Mouse (Mus musculus) MEL (cell line): ENCODE measurements at regions not wholly inside any gene's neighbourhood (a gene's known extent, or its start where the extent isn't known, plus 50 kb on each side); places are given as distances from the start of the nearest gene placed in this dataset.

Source experiments
- DNase-seq: peaks from one replicate; pipeline ENCODE4 v3.0.0; 2011; ENCODE audit warnings: low read depth, low spot score
- H3K27ac ChIP-seq: 2 replicates; pipeline ENCODE4 v1.5.1; 2012; ENCODE audit warnings: low read depth, mild to moderate bottlenecking, control low read depth, low read length, moderate library complexity; ENCODE audit not compliant: control insufficient read depth
- H3K27me3 ChIP-seq, 2 experiments: fragments of 150-350 bp in 1 of 2; sonication (generic) in 1 of 2; 2 replicates each; pipeline ENCODE4 v1.6.1; 2012; ENCODE audit warnings: low read length in 2 of 2, mild to moderate bottlenecking in 2 of 2, improper control_type of control experiment in 1 of 2, moderate library complexity in 1 of 2; ENCODE audit not compliant: insufficient read depth in 2 of 2, control insufficient read depth in 1 of 2
- H3K36me3 ChIP-seq, 2 experiments: 2 replicates each; pipeline ENCODE4 v1.6.1; 2012 to 2014; ENCODE audit warnings: low read length in 2 of 2, improper control_type of control experiment in 1 of 2, inconsistent platforms in 1 of 2, mild to moderate bottlenecking in 1 of 2; ENCODE audit not compliant: insufficient read depth in 2 of 2, control insufficient read depth in 1 of 2
- H3K4me1 ChIP-seq, 2 experiments: fragments of 150-350 bp in 1 of 2; sonication (generic) in 1 of 2; 2 replicates each; pipeline ENCODE4 v1.6.1; 2012; ENCODE audit warnings: low read length in 2 of 2, improper control_type of control experiment in 1 of 2, mild to moderate bottlenecking in 1 of 2; ENCODE audit not compliant: insufficient read depth in 2 of 2, control insufficient read depth in 1 of 2
- H3K4me3 ChIP-seq, 2 experiments: fragments of 150-350 bp in 1 of 2; sonication (generic) in 1 of 2; 2 replicates each; pipeline ENCODE4 v1.5.1; 2012; ENCODE audit warnings: low read depth in 2 of 2, low read length in 2 of 2, mild to moderate bottlenecking in 2 of 2, moderate library complexity in 2 of 2, control low read depth in 1 of 2, improper control_type of control experiment in 1 of 2; ENCODE audit not compliant: control insufficient read depth in 1 of 2, insufficient read depth in 1 of 2
- H3K79me2 ChIP-seq: 2 replicates; pipeline ENCODE4 v1.6.1; 2012; ENCODE audit warnings: mild to moderate bottlenecking, low read length, moderate library complexity; ENCODE audit not compliant: control insufficient read depth, poor library complexity, insufficient read depth
- H3K9ac ChIP-seq: 2 replicates; pipeline ENCODE4 v1.6.1; 2012; ENCODE audit warnings: low read depth, mild to moderate bottlenecking, control low read depth, low read length, moderate library complexity; ENCODE audit not compliant: control insufficient read depth, poor library complexity, severe bottlenecking
- H3K9me3 ChIP-seq: fragments of 150-350 bp; sonication (generic); replicated peaks from 2 replicates; pipeline ENCODE4 v1.6.1; 2012; ENCODE audit warnings: mild to moderate bottlenecking, low read length, improper control_type of control experiment, moderate library complexity; ENCODE audit not compliant: insufficient read depth
- BHLHE40 ChIP-seq: IDR thresholded peaks from 2 replicates; pipeline ENCODE4 v1.6.1; 2012; ENCODE audit warnings: low read depth, mild to moderate bottlenecking, inconsistent platforms, low read length, improper control_type of control experiment, borderline replicate concordance
- CHD1 ChIP-seq: IDR thresholded peaks from 2 replicates; pipeline ENCODE4 v1.6.1; 2012; ENCODE audit warnings: low read depth, mild to moderate bottlenecking, inconsistent platforms, low read length, improper control_type of control experiment
- CHD2 ChIP-seq: IDR thresholded peaks from 2 replicates; pipeline ENCODE4 v1.6.1; 2011; ENCODE audit warnings: low read length, improper control_type of control experiment
- ELF1 ChIP-seq: IDR thresholded peaks from 2 replicates; pipeline ENCODE4 v1.6.1; 2014; ENCODE audit warnings: low read depth, mild to moderate bottlenecking, inconsistent platforms, low read length, improper control_type of control experiment, moderate library complexity
- ETS1 ChIP-seq: IDR thresholded peaks from 2 replicates; pipeline ENCODE4 v1.6.1; 2012; ENCODE audit warnings: low read depth, mild to moderate bottlenecking, inconsistent platforms, low read length, improper control_type of control experiment, moderate library complexity
- JUND ChIP-seq: IDR thresholded peaks from 2 replicates; pipeline ENCODE4 v1.6.1; 2011; ENCODE audit warnings: low read depth, mild to moderate bottlenecking, improper control_type of control experiment, low read length
- KAT2A ChIP-seq: conservative IDR thresholded peaks from 2 replicates; pipeline ENCODE4 v1.6.1; 2012; ENCODE audit warnings: low read depth, low read length, improper control_type of control experiment, inconsistent platforms
- MAFK ChIP-seq: IDR thresholded peaks from 2 replicates; pipeline ENCODE4 v1.6.1; 2011; ENCODE audit warnings: low read depth, mild to moderate bottlenecking, low read length, improper control_type of control experiment, borderline replicate concordance
- MAX ChIP-seq: IDR thresholded peaks from 2 replicates; pipeline ENCODE4 v1.6.1; 2011; ENCODE audit warnings: low read length, improper control_type of control experiment
- MAZ ChIP-seq: IDR thresholded peaks from 2 replicates; pipeline ENCODE4 v1.6.1; 2012; ENCODE audit warnings: low read depth, mild to moderate bottlenecking, inconsistent platforms, low read length, improper control_type of control experiment
- MEF2A ChIP-seq: IDR thresholded peaks from 2 replicates; pipeline ENCODE4 v1.6.1; 2014; ENCODE audit warnings: low read depth, mild to moderate bottlenecking, inconsistent platforms, low read length, improper control_type of control experiment; ENCODE audit not compliant: poor library complexity, insufficient replicate concordance, severe bottlenecking; ENCODE audit errors: extremely low read depth
- MXI1 ChIP-seq: IDR thresholded peaks from 2 replicates; pipeline ENCODE4 v1.6.1; 2011; ENCODE audit warnings: mild to moderate bottlenecking, low read depth, low read length, improper control_type of control experiment
- MYB ChIP-seq: IDR thresholded peaks from 2 replicates; pipeline ENCODE4 v1.6.1; 2011; ENCODE audit warnings: mild to moderate bottlenecking, low read depth, low read length, improper control_type of control experiment
- MYC ChIP-seq: IDR thresholded peaks from 2 replicates; pipeline ENCODE4 v1.6.1; 2011; ENCODE audit warnings: low read depth, mild to moderate bottlenecking, low read length, improper control_type of control experiment, moderate library complexity
- NELFE ChIP-seq: IDR thresholded peaks from 2 replicates; pipeline ENCODE4 v1.6.1; 2011; ENCODE audit warnings: low read depth, low read length, improper control_type of control experiment
- NRF1 ChIP-seq: IDR thresholded peaks from 2 replicates; pipeline ENCODE4 v1.6.1; 2014; ENCODE audit warnings: low read depth, mild to moderate bottlenecking, inconsistent platforms, low read length, improper control_type of control experiment, moderate library complexity; ENCODE audit not compliant: poor library complexity, insufficient read depth, severe bottlenecking
- POLR2AphosphoS2 ChIP-seq: IDR thresholded peaks from 2 replicates; pipeline ENCODE4 v1.6.1; 2011; ENCODE audit warnings: low read length, improper control_type of control experiment
- POLR2AphosphoS5 ChIP-seq: IDR thresholded peaks from 2 replicates; pipeline ENCODE4 v1.6.1; 2012; ENCODE audit warnings: low read depth, borderline replicate concordance, mild to moderate bottlenecking, inconsistent platforms, low read length, moderate library complexity, mixed read lengths
- RAD21 ChIP-seq: IDR thresholded peaks from 2 replicates; pipeline ENCODE4 v1.6.1; 2011; ENCODE audit warnings: mild to moderate bottlenecking, low read depth, low read length, improper control_type of control experiment
- RCOR1 ChIP-seq: IDR thresholded peaks from 2 replicates; pipeline ENCODE4 v1.6.1; 2012; ENCODE audit warnings: low read depth, mild to moderate bottlenecking, inconsistent platforms, low read length, improper control_type of control experiment
- SMC3 ChIP-seq: IDR thresholded peaks from 2 replicates; pipeline ENCODE4 v1.6.1; 2011; ENCODE audit warnings: low read depth, low read length, improper control_type of control experiment
- TAL1 ChIP-seq: IDR thresholded peaks from 2 replicates; pipeline ENCODE4 v1.6.1; 2012; ENCODE audit warnings: mild to moderate bottlenecking, inconsistent platforms, low read length, moderate library complexity, mixed read lengths
- TBP ChIP-seq: IDR thresholded peaks from 2 replicates; pipeline ENCODE4 v1.8.0; 2011; ENCODE audit warnings: low read depth, low read length, improper control_type of control experiment
- TCF12 ChIP-seq: IDR thresholded peaks from 2 replicates; pipeline ENCODE4 v1.6.1; 2014; ENCODE audit warnings: low read depth, mild to moderate bottlenecking, inconsistent platforms, low read length, improper control_type of control experiment, moderate library complexity
- UBTF ChIP-seq: IDR thresholded peaks from 2 replicates; pipeline ENCODE4 v1.6.1; 2012; ENCODE audit warnings: low read depth, mild to moderate bottlenecking, inconsistent platforms, low read length, improper control_type of control experiment, moderate library complexity, borderline replicate concordance; ENCODE audit not compliant: insufficient read depth
- USF2 ChIP-seq, 2 experiments: IDR thresholded peaks; 2 replicates each; pipeline ENCODE4 v1.6.1; 2011 to 2012; ENCODE audit warnings: improper control_type of control experiment in 2 of 2, low read length in 2 of 2, borderline replicate concordance in 1 of 2, inconsistent platforms in 1 of 2, low read depth in 1 of 2, mild to moderate bottlenecking in 1 of 2; ENCODE audit not compliant: insufficient read depth in 1 of 2
- ZC3H11A ChIP-seq: IDR thresholded peaks from 2 replicates; pipeline ENCODE4 v1.6.1; 2012; ENCODE audit warnings: low read depth, mild to moderate bottlenecking, inconsistent platforms, low read length, improper control_type of control experiment
- ZMIZ1 ChIP-seq: IDR thresholded peaks from 2 replicates; pipeline ENCODE4 v1.6.1; 2012; ENCODE audit warnings: low read depth, mild to moderate bottlenecking, inconsistent platforms, low read length, improper control_type of control experiment, moderate library complexity
- ZNF384 ChIP-seq: IDR thresholded peaks from 2 replicates; pipeline ENCODE4 v1.6.1; 2012; ENCODE audit warnings: low read depth, mild to moderate bottlenecking, inconsistent platforms, low read length, improper control_type of control experiment

DNA sequence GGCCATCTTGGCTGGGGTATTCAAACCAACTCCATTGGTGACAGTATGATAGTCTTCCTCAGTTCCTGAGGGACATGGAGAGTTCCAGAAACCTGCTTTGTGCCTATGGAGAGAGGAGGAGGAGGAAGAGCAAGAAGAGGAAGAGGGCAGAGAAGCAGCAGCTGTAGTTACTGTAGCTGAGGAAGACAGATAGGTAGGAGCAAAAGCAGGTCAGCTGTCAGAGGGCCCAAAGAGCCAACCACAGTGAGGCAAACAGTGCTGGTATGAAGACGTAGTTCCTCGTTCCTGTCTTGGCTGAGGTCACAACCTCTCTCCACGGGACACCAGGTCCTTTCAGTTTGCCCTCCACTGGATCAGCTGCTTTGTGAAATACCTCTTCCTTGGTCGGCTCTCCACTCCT is 243.4 kb downstream of the Rplp1 start:
- H3K9ac ChIP-seq: no peak overlapping the region
- no peaks in the 10 kb centered on the region; the same call in 1 of the 2 replicates for H3K79me2 ChIP-seq
- peak overlapping the region; percentile 93 for H3K27ac ChIP-seq
- no peaks in the 10 kb centered on the region for H3K27me3 ChIP-seq
- peaks cover 27 to 48% of the 10 kb centered on the region in 2 experiments for H3K4me1 ChIP-seq
- H3K4me3 ChIP-seq: no peak overlapping the region
- H3K36me3 ChIP-seq: peaks cover 0 to 33% of the 10 kb centered on the region in 2 experiments; a peak in 2 of 4 replicates
- TF ChIP-seq CHD2 (no peak), ETS1 (peak; percentile 63; the same call in 1 of the 2 replicates), TAL1 (peak; percentile 54)
- no peaks in the 10 kb centered on the region for H3K9me3 ChIP-seq
- DNase-seq: peak; percentile 64

DNA sequence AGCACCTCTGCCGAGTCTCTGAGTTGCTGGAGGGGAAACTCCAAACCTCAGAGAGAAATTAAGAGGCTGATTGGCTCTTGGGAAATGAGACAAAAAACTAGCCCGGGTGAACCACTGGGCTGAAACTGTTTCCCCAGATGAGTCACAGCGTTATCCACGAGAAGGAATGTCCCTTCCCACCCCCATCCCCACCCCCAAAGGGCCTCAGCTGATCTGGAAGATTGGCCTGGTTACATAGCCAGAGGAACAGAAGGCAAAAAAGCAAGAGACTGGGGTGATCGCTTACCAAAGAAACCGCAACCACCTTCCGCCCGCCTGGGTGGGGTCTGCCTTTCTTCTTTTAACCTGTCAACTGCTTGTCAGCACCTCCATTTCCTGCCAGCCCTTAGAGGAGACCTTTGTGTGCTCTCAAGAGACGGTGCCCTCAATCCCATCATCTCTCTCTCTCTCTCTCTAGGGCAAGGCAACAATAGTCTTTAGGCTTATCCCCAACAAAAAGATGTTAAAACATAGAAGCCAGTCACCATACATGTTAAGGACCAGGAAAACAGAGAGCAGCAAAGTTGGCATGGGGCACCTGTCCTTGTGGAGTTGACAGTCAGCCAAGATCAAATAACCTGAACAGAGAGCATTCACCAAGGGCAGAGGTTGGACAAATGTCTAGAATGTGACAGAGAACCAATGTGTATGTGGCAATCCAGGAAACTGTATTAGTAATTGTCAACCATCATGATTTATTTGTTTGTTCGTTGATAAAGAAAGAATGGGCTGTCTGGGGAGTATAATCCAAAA is 244.4 kb downstream of the Rplp1 start:
- Histone ChIP-seq H3K9ac (peak overlapping the region; percentile 55), H3K4me3 (peak overlapping the region; percentile 22 to 51; a peak in 3 of 4 replicates), H3K4me1 (peaks cover 34 to 58% of the 10 kb centered on the region in 2 experiments), H3K27ac (peak overlapping the region; percentile 93), H3K27me3 (no peaks in the 10 kb centered on the region), H3K36me3 (peaks cover 0 to 40% of the 10 kb centered on the region in 2 experiments; a peak in 2 of 4 replicates), H3K9me3 (no peaks in the 10 kb centered on the region), H3K79me2 (no peaks in the 10 kb centered on the region; the same call in 1 of the 2 replicates)
- DNase-seq: peak; percentile 91
- TF ChIP-seq MYC: no peak
- TF ChIP-seq MAZ: peak; percentile 73; the same call in 1 of the 2 replicates
- TF ChIP-seq TCF12: peak; percentile 73
- peak; percentile 48; the same call in 1 of the 2 replicates for TF ChIP-seq NELFE
- TF ChIP-seq TBP: peak; percentile 50
- TF ChIP-seq ZC3H11A: peak; percentile 43
- TF ChIP-seq SMC3: no peak
- TF ChIP-seq KAT2A: no peak
- no peak for TF ChIP-seq BHLHE40
- no peak for TF ChIP-seq NRF1
- TF ChIP-seq RAD21: no peak
- TF ChIP-seq MXI1: peak; percentile 51; the same call in 1 of the 2 replicates
- TF ChIP-seq MEF2A: no peak
- TF ChIP-seq ZNF384: peak; percentile 63
- peak; percentile 47; the same call in 1 of the 2 replicates for TF ChIP-seq MAX
- no peak for TF ChIP-seq CHD1
- TF ChIP-seq POLR2AphosphoS2: no peak
- no peak for TF ChIP-seq USF2 (IDR thresholded peaks at IDR 0.05; ENCODE audit: borderline replicate concordance in 1 of 2, insufficient read depth in 1 of 2, low read depth in 1 of 2, low read length in 2 of 2)
- peak; percentile 67; the same call in 1 of the 2 replicates for TF ChIP-seq JUND
- TF ChIP-seq UBTF: no peak
- no peak for TF ChIP-seq TAL1
- no peak for TF ChIP-seq POLR2AphosphoS5
- TF ChIP-seq ELF1: no peak
- no peak for TF ChIP-seq ZMIZ1
- peak; percentile 59; the same call in 1 of the 2 replicates for TF ChIP-seq MYB
- peak; percentile 34; the same call in 1 of the 2 replicates for TF ChIP-seq MAFK
- TF ChIP-seq CHD2: no peak; the same call in 1 of the 2 replicates
- TF ChIP-seq RCOR1: peak; percentile 66
